Mouse (Mus musculus) liver, adult 2 months (tissue): ENCODE results near the gene Ccdc117. TPM values are rescaled to one million over a fixed set of nuclear protein-coding genes. Genes with fewer than 3 reads are reported as not detected.

Experiments used
- DNase-seq: peaks from one replicate; pipeline ENCODE4 v3.0.0-alpha.2; 2011; ENCODE audit warnings: low read depth, low spot score; ENCODE audit errors: extremely low read depth
- H3K27ac ChIP-seq: fragments of 200-500 bp; replicated peaks from 2 replicates; pipeline ENCODE4 v1.5.1; 2012; ENCODE audit warnings: low read depth, mild to moderate bottlenecking, control low read depth, inconsistent platforms, low read length; ENCODE audit not compliant: insufficient read depth
- H3K27me3 ChIP-seq: fragments of 200-500 bp; 2 replicates; pipeline ENCODE4 v1.6.1; 2012; ENCODE audit warnings: mild to moderate bottlenecking, moderate library complexity, low read length, inconsistent platforms; ENCODE audit not compliant: control insufficient read depth, insufficient read depth
- H3K36me3 ChIP-seq: fragments of 200-500 bp; 2 replicates; pipeline ENCODE4 v1.6.1; 2012; ENCODE audit warnings: low read length, inconsistent platforms; ENCODE audit not compliant: control insufficient read depth, insufficient read depth
- H3K4me1 ChIP-seq: fragments of 200-500 bp; 2 replicates; pipeline ENCODE4 v1.6.1; 2011; ENCODE audit warnings: low read length; ENCODE audit not compliant: control insufficient read depth, insufficient read depth
- H3K4me3 ChIP-seq: fragments of 200-500 bp; 2 replicates; pipeline ENCODE4 v1.5.1; 2011; ENCODE audit warnings: low read depth, mild to moderate bottlenecking, control low read depth, low read length, moderate library complexity; ENCODE audit not compliant: insufficient read depth
- H3K79me2 ChIP-seq: fragments of 200-500 bp; 2 replicates; pipeline ENCODE4 v1.6.1; 2012; ENCODE audit warnings: inconsistent platforms, mild to moderate bottlenecking, low read length, moderate library complexity; ENCODE audit not compliant: control insufficient read depth, insufficient read depth
- H3K9ac ChIP-seq: fragments of 200-500 bp; 2 replicates; pipeline ENCODE4 v1.6.1; 2012; ENCODE audit warnings: low read depth, mild to moderate bottlenecking, control low read depth, inconsistent platforms, low read length
- CTCF ChIP-seq: fragments of 200-500 bp; IDR thresholded peaks from 2 replicates; pipeline ENCODE4 v1.5.1; 2011; ENCODE audit warnings: low read depth, low read length, control low read depth
- POLR2A ChIP-seq: fragments of 200-500 bp; IDR thresholded peaks from 2 replicates; pipeline ENCODE4 v1.6.1; 2011; ENCODE audit warnings: low read length, control low read depth; ENCODE audit not compliant: insufficient read depth; ENCODE audit errors: extremely low read depth
- WGBS: fragments of 180-500 bp; shearing (Covaris S2); methylation state at CpG from one replicate; pipeline ENCODE4 v1.1.7; 2018; 5-methylcytosine and 5-hydroxymethylcytosine counted together
- polyA plus RNA-seq: library from polyadenylated mRNA; depleted of rRNA; stranded (reverse); fragments of >200 nt; gene quantifications from 2 replicates; pipeline ENCODE4 v1.2.3, GENCODE M21; 2012
- total RNA-seq: library from RNA; depleted of rRNA; stranded (reverse); fragments of >200 nt; gene quantifications from 2 replicates; pipeline ENCODE4 v1.2.3, GENCODE M21; 2014

Gene Ccdc117
- total and polyA plus RNA-seq, 2 experiments, result 5.2 to 15.3 TPM

GRCm38 (mm10) chr11:5517346-5517745 lies 24.6 kb downstream of the Ccdc117 start:
- Histone ChIP-seq H3K36me3 (peaks cover 2% of the 10 kb centered on the region), H3K27ac (no peak overlapping the region), H3K4me1 (peaks cover 5% of the 10 kb centered on the region), H3K79me2 (peaks cover 10% of the 10 kb centered on the region), H3K4me3 (no peak overlapping the region), H3K9ac (no peak overlapping the region), H3K27me3 (no peaks in the 10 kb centered on the region)
- WGBS, result 95% methylated on average over 6 of the region's 6 CpGs
- no peak for DNase-seq
- TF ChIP-seq POLR2A (no peak), CTCF (no peak)

- H3K79me2 ChIP-seq, result peaks cover 8% of the 10 kb centered on the region
- TF ChIP-seq CTCF (no peak), POLR2A (no peak)
- 97% methylated on average over 14 of the region's 14 CpGs for WGBS
Measured at GRCm38 (mm10) chr11:5516617-5517016, 25.4 kb downstream of the Ccdc117 start.

GRCm38 (mm10) chr11:5516151-5516550 lies 25.8 kb downstream of the Ccdc117 start:
- 89% methylated on average over 7 of the region's 7 CpGs for WGBS
- H3K36me3 ChIP-seq, result no peaks in the 10 kb centered on the region
- no peak overlapping the region for H3K27ac ChIP-seq
- DNase-seq, result no peak
- TF ChIP-seq POLR2A (no peak), CTCF (no peak)
- H3K9ac ChIP-seq, result no peak overlapping the region
- no peak overlapping the region for H3K4me3 ChIP-seq
- peaks cover 4% of the 10 kb centered on the region for H3K79me2 ChIP-seq
- no peaks in the 10 kb centered on the region for H3K27me3 ChIP-seq
- H3K4me1 ChIP-seq, result peaks cover 5% of the 10 kb centered on the region

More at GRCm38 (mm10) chr11:5516617-5517016, 25.4 kb downstream of the Ccdc117 start:
- Histone ChIP-seq H3K4me3 (no peak overlapping the region), H3K4me1 (peaks cover 5% of the 10 kb centered on the region), H3K36me3 (no peaks in the 10 kb centered on the region), H3K27ac (no peak overlapping the region), H3K27me3 (no peaks in the 10 kb centered on the region), H3K9ac (no peak overlapping the region)
- no peak for DNase-seq

GRCm38 (mm10) chr11:5515655-5516054 lies 26.3 kb downstream of the Ccdc117 start:
- Histone ChIP-seq H3K79me2 (no peaks in the 10 kb centered on the region; the same call in 1 of the 2 replicates), H3K27me3 (no peaks in the 10 kb centered on the region), H3K4me1 (peaks cover 5% of the 10 kb centered on the region), H3K36me3 (no peaks in the 10 kb centered on the region), H3K9ac (no peak overlapping the region), H3K27ac (no peak overlapping the region), H3K4me3 (no peak overlapping the region)
- WGBS, result 88% methylated on average over 6 of the region's 6 CpGs
- DNase-seq, result no peak
- TF ChIP-seq CTCF (no peak), POLR2A (no peak)

- H3K4me3 ChIP-seq, result no peak overlapping the region
- 87% methylated on average over 6 of the region's 6 CpGs for WGBS
- no peak for DNase-seq
- TF ChIP-seq POLR2A (no peak), CTCF (no peak)
- no peaks in the 10 kb centered on the region for H3K36me3 ChIP-seq
- H3K4me1 ChIP-seq, result peaks cover 8% of the 10 kb centered on the region
- H3K79me2 ChIP-seq, result no peaks in the 10 kb centered on the region; the same call in 1 of the 2 replicates
- H3K27ac ChIP-seq, result no peak overlapping the region
- no peaks in the 10 kb centered on the region for H3K27me3 ChIP-seq
- H3K9ac ChIP-seq, result no peak overlapping the region
Measured at GRCm38 (mm10) chr11:5515196-5515595, 26.8 kb downstream of the Ccdc117 start.

GRCm38 (mm10) chr11:5514091-5514490 lies 27.9 kb downstream of the Ccdc117 start:
- Histone ChIP-seq H3K27me3 (no peaks in the 10 kb centered on the region), H3K9ac (no peak overlapping the region), H3K79me2 (no peaks in the 10 kb centered on the region), H3K27ac (no peak overlapping the region), H3K4me3 (no peak overlapping the region), H3K4me1 (peaks cover 12% of the 10 kb centered on the region), H3K36me3 (no peaks in the 10 kb centered on the region)
- DNase-seq, result no peak
- WGBS, result 93% methylated on average over 4 of the region's 4 CpGs
- TF ChIP-seq POLR2A, result no peak
- TF ChIP-seq CTCF, result no peak

GRCm38 (mm10) chr11:5512961-5513360 lies 29.0 kb downstream of the Ccdc117 start:
- Histone ChIP-seq H3K27ac (no peak overlapping the region), H3K9ac (no peak overlapping the region)
- 90% methylated on average over 8 of the region's 8 CpGs for WGBS

More at GRCm38 (mm10) chr11:5512961-5513360, 29.0 kb downstream of the Ccdc117 start:
- Histone ChIP-seq H3K79me2 (no peaks in the 10 kb centered on the region), H3K27me3 (no peaks in the 10 kb centered on the region), H3K4me1 (peaks cover 12% of the 10 kb centered on the region), H3K36me3 (no peaks in the 10 kb centered on the region), H3K4me3 (no peak overlapping the region)
- TF ChIP-seq CTCF (no peak), POLR2A (no peak)
- DNase-seq, result no peak
